Mouse (Mus musculus) midbrain, postnatal 0 days (tissue): ENCODE measurements around the gene Cdh4. TPM values are rescaled to one million over a fixed set of nuclear protein-coding genes. Genes with fewer than 3 reads are reported as not detected.

Experiments
- ATAC-seq: fragments of 200-750 bp; cut with Nextera tagmentation; 2 replicates; pipeline ENCODE4 v1.8.0; 2017; ENCODE audit warnings: moderate number of reproducible peaks, mild to moderate bottlenecking, moderate TSS enrichment, moderate library complexity; ENCODE audit not compliant: low FRiP score
- DNase-seq: peaks from one replicate; pipeline ENCODE4 v3.0.0-alpha.2; 2015; ENCODE audit warnings: low spot score
- H3K27ac ChIP-seq: fragments of 300-500 bp; sonication (generic); 2 replicates; pipeline ENCODE4 v1.5.1; 2014; ENCODE audit warnings: low read depth, mild to moderate bottlenecking, low read length, mixed read lengths
- H3K27me3 ChIP-seq: fragments of 300-500 bp; sonication (generic); 2 replicates; pipeline ENCODE4 v1.6.1; 2014; ENCODE audit warnings: low read length, control low read depth, mixed read lengths; ENCODE audit not compliant: insufficient read depth
- H3K36me3 ChIP-seq: fragments of 300-500 bp; sonication (generic); 2 replicates; pipeline ENCODE4 v1.6.1; 2014; ENCODE audit warnings: low read length, control low read depth, mixed read lengths; ENCODE audit not compliant: insufficient read depth
- H3K4me1 ChIP-seq: fragments of 300-500 bp; sonication (generic); 2 replicates; pipeline ENCODE4 v1.6.1; 2014; ENCODE audit warnings: mild to moderate bottlenecking, control low read depth, antibody characterized with exemption, low read length, mixed read lengths; ENCODE audit not compliant: insufficient read depth
- H3K4me2 ChIP-seq: fragments of 300-500 bp; sonication (generic); 2 replicates; pipeline ENCODE4 v1.6.1; 2014; ENCODE audit warnings: low read depth, mild to moderate bottlenecking, low read length, mixed read lengths; ENCODE audit not compliant: poor library complexity, severe bottlenecking
- H3K4me3 ChIP-seq: fragments of 300-500 bp; sonication (generic); 2 replicates; pipeline ENCODE4 v1.5.1; 2014; ENCODE audit warnings: low read depth, mild to moderate bottlenecking, low read length, moderate library complexity
- H3K9ac ChIP-seq: fragments of 300-500 bp; sonication (generic); replicated peaks from 2 replicates; pipeline ENCODE4 v1.6.1; 2014; ENCODE audit warnings: mild to moderate bottlenecking, low read length, moderate library complexity, mixed read lengths; ENCODE audit not compliant: poor library complexity, severe bottlenecking
- H3K9me3 ChIP-seq: fragments of 300-500 bp; sonication (generic); 2 replicates; pipeline ENCODE4 v1.6.1; 2016; ENCODE audit warnings: low read length, control low read depth
- CTCF ChIP-seq: IDR thresholded peaks from 2 replicates; pipeline ENCODE4 v1.5.1; 2016; ENCODE audit warnings: antibody characterized with exemption, mild to moderate bottlenecking
- WGBS: fragments of 180-500 bp; shearing (Covaris S2); extraction: QIAGEN DNeasy Blood & Tissue Kit; methylation state at CpG from one replicate; pipeline ENCODE4 v1.1.7; 2014; 5-methylcytosine and 5-hydroxymethylcytosine counted together
- polyA plus RNA-seq: library from polyadenylated mRNA; unstranded; fragments of >200 nt; fragmentation: Nextera tagmentation; extraction: Ambion mirVana; gene quantifications from 2 replicates; pipeline ENCODE4 v1.2.1, GENCODE M21; 2015
- total RNA-seq: library from RNA; depleted of rRNA; stranded (reverse); fragments of >200 nt; gene quantifications from 2 replicates; pipeline ENCODE4 v1.2.3, GENCODE M21; 2014

Cdh4 gene
- total and polyA plus RNA-seq, 2 experiments from 2014 or later, result 64.9 to 86.6 TPM

DNA sequence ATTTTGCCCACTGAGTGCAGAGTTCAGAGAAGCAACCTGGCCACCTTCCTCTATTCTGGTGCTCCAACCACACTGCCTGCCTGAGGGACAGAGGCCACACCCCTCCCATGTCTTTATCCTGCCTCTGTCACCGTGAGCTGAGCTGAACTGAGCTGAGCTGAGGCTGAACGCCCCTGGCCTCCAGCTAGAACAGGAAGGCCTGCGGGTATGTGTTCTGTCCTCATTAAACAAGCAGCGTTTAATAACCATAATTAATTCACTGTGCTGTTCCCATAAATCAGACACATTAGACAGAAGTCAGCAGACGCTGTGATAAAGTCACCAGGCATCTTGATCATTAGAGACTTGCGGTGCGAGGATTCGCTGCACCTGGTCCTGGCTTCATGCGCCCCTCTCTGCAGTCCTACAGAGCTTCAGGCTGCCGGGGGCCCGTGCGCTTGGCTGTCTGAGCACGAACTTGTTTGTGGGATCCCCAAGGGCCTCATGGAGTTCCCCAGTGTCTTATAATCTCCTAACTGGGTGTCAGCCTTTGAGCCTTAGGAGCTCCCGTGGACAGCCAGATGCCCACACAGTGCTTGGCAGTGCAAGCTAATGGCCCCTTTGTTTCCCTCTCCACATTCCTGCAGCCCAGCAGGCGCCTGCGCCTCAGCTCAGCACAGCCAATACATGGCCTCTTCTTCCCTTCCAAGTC is 291.1 kb downstream of the Cdh4 start:
- ATAC-seq (peak; percentile 36; the same call in 1 of the 2 replicates), DNase-seq (peak; percentile 38)
- H3K4me2 ChIP-seq, result no peak overlapping the region
- no peak for TF ChIP-seq CTCF
- no peaks in the 10 kb centered on the region; the same call in 1 of the 2 replicates for H3K4me1 ChIP-seq
- no peaks in the 10 kb centered on the region for H3K9me3 ChIP-seq
- no peaks in the 10 kb centered on the region for H3K27me3 ChIP-seq
- H3K36me3 ChIP-seq, result no peaks in the 10 kb centered on the region
- H3K9ac ChIP-seq, result no peak overlapping the region
- H3K27ac ChIP-seq, result no peak overlapping the region
- WGBS, result 31% methylated on average over 16 of the region's 16 CpGs
- no peak overlapping the region for H3K4me3 ChIP-seq

DNA sequence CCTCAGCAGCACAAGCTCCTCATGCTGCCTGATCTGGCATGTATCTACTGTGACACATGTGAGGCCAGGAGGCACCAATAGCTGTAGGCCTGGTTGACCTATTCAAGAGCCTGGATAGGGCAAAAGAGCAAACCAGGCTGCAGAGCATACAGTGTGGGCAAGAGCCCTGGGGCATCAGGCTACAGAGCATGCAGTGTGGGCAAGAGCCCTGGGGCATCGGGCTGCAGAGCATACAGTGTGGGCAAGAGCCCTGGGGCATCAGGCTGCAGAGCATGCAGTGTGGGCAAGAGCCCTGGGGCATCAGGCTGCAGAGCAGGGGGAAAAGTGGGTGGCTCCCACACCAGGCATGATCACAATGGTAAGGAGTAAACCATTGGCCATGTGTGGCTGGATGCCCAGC is 300.2 kb downstream of the Cdh4 start:
- DNase-seq (no peak), ATAC-seq (no peak)
- no peak for TF ChIP-seq CTCF
- H3K9me3 ChIP-seq, result no peaks in the 10 kb centered on the region
- no peak overlapping the region for H3K9ac ChIP-seq
- no peaks in the 10 kb centered on the region for H3K36me3 ChIP-seq
- H3K27me3 ChIP-seq, result no peaks in the 10 kb centered on the region
- H3K4me1 ChIP-seq, result no peaks in the 10 kb centered on the region
- 100% methylated on average over 1 of the region's 1 CpGs for WGBS
- no peak overlapping the region for H3K4me3 ChIP-seq
- no peak overlapping the region for H3K27ac ChIP-seq
- H3K4me2 ChIP-seq, result no peak overlapping the region

DNA sequence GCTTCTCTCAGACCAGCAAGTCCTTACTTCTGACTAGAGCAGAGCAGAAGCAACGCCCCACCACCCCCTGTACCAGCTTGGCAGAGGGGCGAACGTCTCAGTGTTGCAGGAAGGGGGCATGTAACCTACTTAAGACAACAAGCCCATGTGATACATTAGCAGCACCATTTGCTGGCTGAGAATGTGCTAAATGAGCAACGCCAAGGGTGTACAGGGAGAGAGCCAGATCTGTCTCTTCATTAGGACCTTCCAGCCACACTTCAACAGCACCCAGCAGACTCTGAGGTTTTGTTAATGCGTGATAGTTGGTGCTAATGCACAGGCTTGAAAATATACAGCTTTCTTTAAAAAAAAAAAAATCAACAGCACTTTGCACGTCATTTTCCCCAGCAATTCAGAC is 300.6 kb downstream of the Cdh4 start:
- Histone ChIP-seq H3K4me1 (no peaks in the 10 kb centered on the region), H3K4me2 (no peak overlapping the region), H3K27ac (no peak overlapping the region), H3K4me3 (no peak overlapping the region), H3K9ac (no peak overlapping the region), H3K36me3 (no peaks in the 10 kb centered on the region), H3K9me3 (no peaks in the 10 kb centered on the region), H3K27me3 (no peaks in the 10 kb centered on the region)
- DNase-seq (no peak), ATAC-seq (no peak)
- WGBS, result 85% methylated on average over 6 of the region's 6 CpGs
- no peak for TF ChIP-seq CTCF

DNA sequence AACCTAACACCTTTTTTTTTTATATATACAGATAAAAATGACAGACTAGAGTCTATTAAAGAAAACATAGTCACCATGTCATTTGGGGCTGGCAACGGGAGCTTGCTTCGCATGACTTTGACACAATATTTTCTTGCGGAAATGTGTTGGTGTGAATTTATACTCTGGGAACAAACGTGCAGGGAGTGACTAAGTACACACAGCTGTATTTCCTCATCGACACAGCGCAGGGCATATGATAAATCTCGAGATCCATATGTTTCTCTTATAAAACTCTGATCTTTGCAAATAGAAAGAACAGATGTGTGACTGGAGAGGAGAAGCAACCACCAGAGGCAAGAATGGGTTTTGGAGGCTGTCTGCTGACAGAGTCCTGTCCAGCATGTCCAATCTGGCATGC is 304.3 kb downstream of the Cdh4 start:
- H3K4me3 ChIP-seq, result no peak overlapping the region
- no peak overlapping the region for H3K27ac ChIP-seq
- no peaks in the 10 kb centered on the region for H3K36me3 ChIP-seq
- no peak for ATAC-seq
- H3K27me3 ChIP-seq, result no peaks in the 10 kb centered on the region
- H3K4me1 ChIP-seq, result no peaks in the 10 kb centered on the region
- H3K4me2 ChIP-seq, result no peak overlapping the region
- 92% methylated on average over 7 of the region's 7 CpGs for WGBS
- no peak for TF ChIP-seq CTCF
- H3K9me3 ChIP-seq, result no peaks in the 10 kb centered on the region
- H3K9ac ChIP-seq, result no peak overlapping the region
- no peak for DNase-seq

- TF ChIP-seq CTCF, result no peak
- no peak overlapping the region for H3K27ac ChIP-seq
- H3K9ac ChIP-seq, result no peak overlapping the region
- DNase-seq (no peak), ATAC-seq (no peak)
- 64% methylated on average over 3 of the region's 3 CpGs for WGBS
- H3K4me3 ChIP-seq, result no peak overlapping the region
- no peaks in the 10 kb centered on the region for H3K9me3 ChIP-seq
- H3K36me3 ChIP-seq, result no peaks in the 10 kb centered on the region
- H3K4me2 ChIP-seq, result no peak overlapping the region
- H3K4me1 ChIP-seq, result no peaks in the 10 kb centered on the region
- no peaks in the 10 kb centered on the region for H3K27me3 ChIP-seq
Measured at GRCm38 (mm10) chr2:179749399-179749798, 307.2 kb downstream of the Cdh4 start.

DNA sequence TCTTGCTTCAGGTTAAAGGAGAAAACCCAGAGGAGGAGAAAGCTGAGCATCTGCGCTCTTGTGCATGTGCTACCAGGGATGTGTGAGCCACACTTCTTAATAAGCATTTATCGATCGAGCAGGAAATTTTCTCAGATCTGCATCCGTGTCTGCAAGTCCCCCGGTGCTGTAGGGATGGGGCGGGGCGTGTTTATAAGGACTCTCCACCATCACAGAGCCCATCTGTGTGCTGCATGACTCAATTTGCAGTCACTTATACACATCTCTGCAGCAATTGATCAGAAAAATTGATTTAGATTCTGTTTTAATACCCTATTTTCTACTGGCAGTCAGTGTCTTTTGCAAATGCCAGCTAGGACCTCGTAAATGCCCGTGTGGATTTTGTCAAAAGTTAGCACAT is 311.6 kb downstream of the Cdh4 start:
- Histone ChIP-seq H3K27ac (no peak overlapping the region), H3K9me3 (no peaks in the 10 kb centered on the region), H3K36me3 (no peaks in the 10 kb centered on the region), H3K27me3 (no peaks in the 10 kb centered on the region), H3K9ac (no peak overlapping the region), H3K4me2 (no peak overlapping the region), H3K4me3 (no peak overlapping the region), H3K4me1 (no peaks in the 10 kb centered on the region)
- WGBS, result 75% methylated on average over 9 of the region's 9 CpGs
- no peak for DNase-seq
- no peak for ATAC-seq
- TF ChIP-seq CTCF, result no peak
